Mouse (Mus musculus) cerebellum, adult 9-10 months (tissue): ENCODE data around the gene Ccdc65.
A peak's percentile ranks its signal among the peaks of the same experiment; 100 is the strongest.
"Not testable (repeated sequence)": the region's sequence is repeated elsewhere in the genome, so short reads cannot be mapped to it uniquely, and the experiment has no call there.

Experiments
- DNase-seq: peaks from one replicate; pipeline ENCODE4 v3.0.0; 2022

The Ccdc65 gene

DNA sequence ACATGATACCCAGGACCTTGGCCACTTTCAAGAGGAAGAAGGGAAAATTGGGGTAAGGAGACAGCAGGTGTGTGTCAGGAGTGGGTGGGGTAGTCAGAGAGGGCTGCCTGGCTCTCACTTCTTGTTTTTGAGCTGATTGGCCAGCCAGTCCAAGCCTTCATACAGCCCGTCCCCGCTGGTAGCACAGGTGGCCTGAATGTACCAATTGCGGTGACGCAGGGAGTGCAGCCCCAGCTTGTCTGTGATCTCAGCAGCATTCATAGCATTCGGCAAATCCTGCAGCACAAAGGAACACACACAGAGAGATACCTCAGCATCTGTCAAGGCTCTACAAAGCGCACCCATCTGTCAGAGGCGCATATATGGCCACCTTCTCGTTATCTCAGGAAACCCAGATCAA lies 32.2 kb downstream of the Ccdc65 start:
- DNase-seq = no peak

DNA sequence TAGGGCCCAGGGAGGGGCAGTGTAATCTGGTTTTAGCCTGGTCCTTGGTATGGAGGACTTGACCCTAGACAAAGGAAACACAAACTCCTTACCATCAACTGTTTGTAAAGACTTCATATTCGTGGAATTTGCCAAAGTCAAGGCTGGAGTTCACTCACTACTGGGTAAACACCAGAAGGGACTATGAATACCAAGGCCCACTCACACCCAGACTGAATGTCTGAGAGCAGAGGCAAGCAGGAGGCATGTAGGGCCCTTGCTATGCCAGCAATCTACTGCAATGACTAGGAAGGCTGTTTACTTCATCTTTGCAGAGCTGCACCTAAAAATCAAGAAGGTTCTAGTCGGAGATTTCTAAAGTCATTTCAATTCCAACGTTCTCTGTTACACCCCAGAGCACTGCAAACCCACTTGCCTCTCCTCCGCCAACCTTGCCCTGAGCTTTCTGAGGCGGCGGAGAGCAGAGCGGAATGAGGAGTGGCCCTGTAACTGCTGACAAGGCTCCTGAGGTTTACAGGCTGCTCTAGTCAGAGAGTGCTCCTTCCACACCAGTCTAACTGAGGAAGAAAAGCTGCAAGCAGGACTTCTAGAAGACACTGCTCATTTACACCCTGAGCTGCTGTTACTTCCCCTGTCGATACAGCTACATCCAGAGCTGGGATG lies 34.9 kb downstream of the Ccdc65 start:
- DNase-seq = no peak

GRCm38 (mm10) chr15:98743863-98744262 lies 35.9 kb downstream of the Ccdc65 start:
- DNase-seq = not testable (repeated sequence)

- no peak for DNase-seq
These were observed 38.4 kb downstream of the Ccdc65 start for GRCm38 (mm10) chr15:98746344-98746965.

DNA sequence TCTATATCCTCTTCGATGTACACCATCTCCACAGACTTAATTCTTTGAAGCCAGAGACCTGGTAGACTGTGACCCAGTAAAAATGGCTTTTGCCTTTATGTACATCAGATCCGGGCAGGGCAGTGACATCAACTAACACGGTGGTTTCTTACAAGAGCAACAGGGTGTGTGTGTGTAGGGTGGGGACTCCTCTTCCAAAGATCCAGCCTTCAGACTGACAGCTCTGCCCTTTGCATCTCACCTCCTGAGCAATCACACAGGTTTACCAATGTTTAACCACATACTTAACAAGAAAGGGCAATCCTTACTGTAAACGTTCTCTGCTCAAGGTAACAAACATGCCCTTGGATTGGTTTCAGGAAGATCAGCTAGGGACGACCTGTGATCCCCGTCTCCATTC lies 39.3 kb downstream of the Ccdc65 start:
- DNase-seq = no peak

- DNase-seq = no peak
These were observed 41.1 kb downstream of the Ccdc65 start for GRCm38 (mm10) chr15:98749093-98749492.

GRCm38 (mm10) chr15:98753021-98753423 lies 45.0 kb downstream of the Ccdc65 start:
- no peak for DNase-seq

DNA sequence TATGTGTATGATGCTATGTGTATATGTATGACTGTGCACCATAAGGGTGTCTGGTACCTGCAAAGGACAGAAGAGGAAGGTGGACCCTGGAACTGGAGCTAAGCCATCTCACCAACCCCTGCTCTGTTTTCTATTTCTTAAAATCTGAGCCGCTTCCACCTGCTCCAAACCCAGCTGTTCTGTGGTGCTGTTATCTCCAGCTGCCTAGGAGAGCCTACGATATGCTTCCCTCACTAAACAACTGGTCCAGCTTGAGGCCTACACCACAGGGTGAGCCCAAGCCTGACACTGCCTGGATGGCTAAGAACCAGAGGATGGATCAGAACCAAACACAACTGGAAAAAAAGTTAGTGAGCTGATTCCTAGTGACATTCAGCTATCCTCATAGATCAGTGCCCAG lies 46.1 kb downstream of the Ccdc65 start:
- no peak for DNase-seq

DNA sequence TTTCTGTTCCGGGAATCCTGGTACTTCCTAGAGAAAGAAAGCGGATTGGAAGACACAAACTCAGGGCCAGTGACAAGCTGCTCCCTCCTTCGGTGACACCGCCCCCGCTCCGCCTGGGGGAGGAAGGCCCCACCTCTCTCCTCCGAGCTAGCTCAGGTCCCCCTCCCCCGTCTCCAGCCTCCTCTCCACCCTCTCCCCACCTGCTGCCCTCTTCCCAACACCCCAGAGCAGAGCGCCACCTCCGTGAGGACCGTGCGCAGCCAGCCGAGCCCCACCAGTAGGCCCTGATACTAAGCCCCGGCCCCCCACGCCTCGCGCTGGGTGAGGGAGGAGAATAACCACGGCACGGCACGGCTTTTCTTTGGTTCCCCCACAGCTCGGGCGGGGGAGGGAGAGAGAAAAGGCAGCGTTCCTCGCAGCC lies 54.2 kb downstream of the Ccdc65 start:
- DNase-seq = peak; percentile 75

DNA sequence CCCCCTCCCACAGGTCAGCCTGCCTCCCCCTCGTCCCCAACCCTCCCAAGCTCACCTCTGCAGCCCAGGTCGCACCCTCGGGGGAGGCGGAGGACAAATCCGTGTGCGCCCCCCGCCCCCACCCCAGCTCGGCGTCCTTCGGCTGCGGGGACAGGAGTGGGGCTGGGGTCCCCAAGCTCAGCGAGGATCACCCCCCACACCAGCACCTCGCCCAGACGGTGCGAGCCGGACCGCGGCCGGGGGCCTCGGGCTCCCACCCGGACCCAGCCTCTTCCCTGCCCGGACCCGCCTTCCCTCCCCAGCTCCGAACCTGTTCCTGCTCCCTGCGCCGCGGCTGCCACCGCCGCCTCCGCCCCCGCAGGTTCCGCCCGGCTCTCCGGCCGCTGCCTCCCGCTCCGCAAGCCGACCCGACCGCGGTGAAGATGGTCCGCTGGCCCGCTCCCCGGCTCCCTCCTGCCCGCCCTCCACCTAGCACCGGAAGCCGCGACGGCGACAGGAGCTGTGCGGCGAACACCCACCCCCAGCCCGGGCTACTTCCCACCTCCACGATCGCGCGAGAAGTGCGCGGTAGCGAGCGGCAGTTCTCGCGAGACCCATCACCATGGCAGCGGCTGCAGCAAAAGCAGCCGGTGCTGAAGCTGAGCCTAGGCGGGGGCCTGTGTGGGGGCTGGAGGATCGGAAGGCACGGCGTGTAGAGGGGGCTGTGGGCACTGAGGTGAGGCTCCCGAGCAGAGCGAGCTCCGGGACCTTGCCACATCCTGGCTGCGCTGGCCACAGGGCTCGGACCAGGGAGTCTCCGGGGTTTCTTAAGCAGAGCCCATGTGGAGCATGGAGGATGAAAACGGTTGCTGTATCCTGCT lies 54.9 kb downstream of the Ccdc65 start, which contains the start of gene Arf3:
TSS of gene Arf3 (minus strand) at position 545 of the 860 bp plus-strand sequence.
- peak; percentile 91 for DNase-seq

DNA sequence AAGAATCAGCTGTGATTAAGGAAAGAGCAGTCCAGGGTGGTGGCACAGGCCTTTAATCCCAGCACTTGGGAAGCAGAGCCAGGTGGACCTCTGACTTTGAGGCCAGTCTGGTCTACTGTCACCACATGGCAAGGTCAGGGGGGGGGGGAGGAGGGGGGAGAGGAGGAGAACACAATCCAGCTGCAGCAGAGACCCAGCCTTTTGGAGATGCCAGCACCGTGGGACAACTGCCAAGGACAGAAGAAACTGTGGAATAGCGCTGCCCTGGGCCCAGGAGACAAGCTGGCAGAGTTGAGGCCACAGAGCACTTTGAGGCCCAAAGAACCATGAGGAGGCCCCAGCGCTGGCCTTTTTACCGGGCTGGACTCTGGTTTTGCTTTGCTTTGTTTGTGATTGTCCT lies 57.9 kb downstream of the Ccdc65 start:
- DNase-seq = no peak

GRCm38 (mm10) chr15:98768259-98768658 lies 60.3 kb downstream of the Ccdc65 start:
- DNase-seq = no peak

- no peak for DNase-seq
These were observed 63.9 kb downstream of the Ccdc65 start for GRCm38 (mm10) chr15:98771813-98772425.

DNA sequence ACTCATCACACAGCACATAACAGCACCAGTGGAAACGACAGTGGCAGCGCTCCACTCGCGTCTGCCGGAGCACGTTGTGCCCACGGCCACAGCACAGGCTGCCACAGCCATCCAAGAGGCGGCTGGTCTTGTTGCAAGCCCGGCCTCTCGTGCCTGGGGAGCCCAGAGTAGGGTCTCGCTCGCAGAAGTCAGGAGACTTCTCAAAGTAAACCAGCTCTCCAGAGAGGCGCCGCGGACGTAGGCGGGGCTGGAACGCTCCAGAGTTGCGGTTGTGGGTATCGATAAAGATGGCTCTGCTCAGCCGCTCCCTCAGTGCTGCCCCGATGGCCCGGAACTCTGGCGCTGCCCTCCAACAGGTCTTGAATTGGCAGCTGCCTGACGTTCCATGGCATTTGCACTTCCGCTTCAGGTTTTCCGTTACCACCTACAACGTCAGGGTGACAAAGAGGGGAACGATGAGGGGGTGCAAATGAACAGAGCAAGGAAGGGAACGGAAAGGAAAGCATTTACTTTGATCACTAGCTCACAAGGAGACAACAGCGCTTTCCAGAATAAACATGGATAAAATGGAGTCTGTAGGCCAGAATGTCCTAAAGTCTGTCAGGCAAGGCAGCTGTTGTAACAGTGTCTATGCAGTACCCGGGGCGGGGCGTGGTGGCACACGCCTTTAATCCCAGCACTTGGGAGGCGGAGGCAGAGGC lies 64.7 kb downstream of the Ccdc65 start:
- no peak for DNase-seq
